Mouse (Mus musculus) spleen, adult 12 weeks (tissue): Measurements from ENCODE around the gene Fos.

Experiments used
- DNase-seq: peaks from one replicate; pipeline ENCODE4 v3.0.0; 2022; ENCODE audit warnings: low spot score

Fos gene

GRCm38 (mm10) chr12:85473481-85474297, at the start of gene Fos:
Fos (plus strand) TSS chr12:85473890.
- DNase-seq, result peak; percentile 79

- no peak for DNase-seq
Measured at GRCm38 (mm10) chr12:85425721-85426120, 48.0 kb upstream of the Fos start.

GRCm38 (mm10) chr12:85426126-85426525, 47.6 kb upstream of the Fos start:
- DNase-seq, result no peak

- no peak for DNase-seq
Measured at GRCm38 (mm10) chr12:85427802-85428201, 45.9 kb upstream of the Fos start.

GRCm38 (mm10) chr12:85429999-85430398, 43.7 kb upstream of the Fos start:
- no peak for DNase-seq

- DNase-seq, result no peak
Measured at GRCm38 (mm10) chr12:85430434-85430833, 43.3 kb upstream of the Fos start.

GRCm38 (mm10) chr12:85433850-85434249, 39.8 kb upstream of the Fos start:
- no peak for DNase-seq

GRCm38 (mm10) chr12:85434526-85434925, 39.2 kb upstream of the Fos start:
- no peak for DNase-seq

- DNase-seq, result no peak
Measured at GRCm38 (mm10) chr12:85436021-85436621, 37.6 kb upstream of the Fos start.

GRCm38 (mm10) chr12:85437172-85437876, 36.4 kb upstream of the Fos start:
- DNase-seq, result no peak

- DNase-seq, result no peak
Measured at GRCm38 (mm10) chr12:85443456-85443855, 30.2 kb upstream of the Fos start.

- DNase-seq, result peak; percentile 32
Measured at GRCm38 (mm10) chr12:85444646-85445045, 29.0 kb upstream of the Fos start.

- peak; percentile 25 for DNase-seq
Measured at GRCm38 (mm10) chr12:85447009-85447408, 26.7 kb upstream of the Fos start.

- no peak for DNase-seq
Measured at GRCm38 (mm10) chr12:85447490-85447889, 26.2 kb upstream of the Fos start.

- no peak for DNase-seq
Measured at GRCm38 (mm10) chr12:85449478-85449877, 24.2 kb upstream of the Fos start.

GRCm38 (mm10) chr12:85451693-85452491, 21.8 kb upstream of the Fos start:
- DNase-seq, result no peak

- DNase-seq, result peak; percentile 89
Measured at GRCm38 (mm10) chr12:85455065-85456058, 18.3 kb upstream of the Fos start.

GRCm38 (mm10) chr12:85456276-85456675, 17.4 kb upstream of the Fos start:
- DNase-seq, result no peak

GRCm38 (mm10) chr12:85456966-85457505, 16.7 kb upstream of the Fos start:
- no peak for DNase-seq

- no peak for DNase-seq
Measured at GRCm38 (mm10) chr12:85459820-85460219, 13.9 kb upstream of the Fos start.
